In the genomic region with DNA sequence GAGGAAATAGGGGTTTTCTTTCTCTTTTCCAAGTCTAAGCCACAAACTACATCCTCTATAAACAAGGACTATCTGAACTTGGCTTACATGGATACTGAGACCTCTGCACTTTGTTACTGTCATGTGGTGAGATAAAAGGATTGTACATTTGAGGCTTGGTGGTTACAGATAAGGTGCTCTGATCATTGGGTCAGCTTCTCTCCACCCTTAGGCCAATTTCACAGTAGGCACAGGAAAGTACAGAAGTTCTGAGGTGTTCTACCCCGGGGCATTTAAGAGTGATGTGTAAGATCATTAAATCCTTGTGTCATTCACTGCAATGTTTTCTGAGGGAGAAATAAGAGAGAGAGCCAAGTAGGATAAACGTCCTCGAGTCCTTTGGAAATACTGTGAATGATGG, we compare ENCODE assay signal across 1 mouse cellular context.
TF ChIP-seq lines count a peak whose summit lies in the region.

No protein-coding gene starts in this region.

TF ChIP-seq in MEL, 35 proteins besides CTCF, POLR2A, EP300 and RAD21:
- TF ChIP-seq BHLHE40 (IDR thresholded peaks at IDR 0.05; ENCODE audit: borderline replicate concordance, low read depth, low read length), result peak; percentile 22; the same call in 1 of the 2 replicates
- TF ChIP-seq TAL1 (IDR thresholded peaks at IDR 0.05; ENCODE audit: low read length), result peak; percentile 69
- TF ChIP-seq TBP (IDR thresholded peaks at IDR 0.05; ENCODE audit: low read depth, low read length), result no peak
- no peak for TF ChIP-seq MYC (IDR thresholded peaks at IDR 0.05; ENCODE audit: low read depth, low read length)
- TF ChIP-seq MAX (IDR thresholded peaks at IDR 0.05; ENCODE audit: low read length), result no peak; the same call in 1 of the 2 replicates
- TF ChIP-seq MAFK (IDR thresholded peaks at IDR 0.05; ENCODE audit: borderline replicate concordance, low read depth, low read length), result no peak
- TF ChIP-seq KAT2A (conservative IDR thresholded peaks at IDR 0.05; ENCODE audit: low read depth, low read length), result 0 out of 2 replicates have a peak, but pooled peaks have one; percentile 5
- TF ChIP-seq ZKSCAN1 (IDR thresholded peaks at IDR 0.05; ENCODE audit: low read depth, low read length), result no peak
- peak; percentile 77 for TF ChIP-seq TCF12 (IDR thresholded peaks at IDR 0.05; ENCODE audit: low read depth, low read length)
- peak; percentile 72 for TF ChIP-seq ETS1 (IDR thresholded peaks at IDR 0.05; ENCODE audit: low read depth, low read length)
- TF ChIP-seq GATA1 (IDR thresholded peaks at IDR 0.05; ENCODE audit: low read depth, low read length), result peak; percentile 88
- TF ChIP-seq NRF1 (IDR thresholded peaks at IDR 0.05; ENCODE audit: insufficient read depth, low read depth, low read length, poor library complexity, severe bottlenecking), result no peak
- TF ChIP-seq POLR2AphosphoS5 (IDR thresholded peaks at IDR 0.05; ENCODE audit: borderline replicate concordance, low read depth, low read length), result no peak
- TF ChIP-seq SIN3A (IDR thresholded peaks at IDR 0.05; ENCODE audit: low read length), result peak; percentile 56
- peak; percentile 58; the same call in 1 of the 2 replicates for TF ChIP-seq USF1 (IDR thresholded peaks at IDR 0.05; ENCODE audit: low read depth, low read length)
- TF ChIP-seq RCOR1 (IDR thresholded peaks at IDR 0.05; ENCODE audit: low read depth, low read length), result peak; percentile 76
- no peak for TF ChIP-seq MYB (IDR thresholded peaks at IDR 0.05; ENCODE audit: low read depth, low read length)
- no peak for TF ChIP-seq ZMIZ1 (IDR thresholded peaks at IDR 0.05; ENCODE audit: low read depth, low read length)
- 0 out of 2 replicates have a peak, but pooled peaks have one; percentile 22 for TF ChIP-seq MXI1 (IDR thresholded peaks at IDR 0.05; ENCODE audit: low read depth, low read length)
- TF ChIP-seq GABPA (IDR thresholded peaks at IDR 0.05; ENCODE audit: low read depth, low read length), result no peak
